Mouse (Mus musculus): ENCODE data around the gene Notch2. TPM values are rescaled to one million over a fixed set of nuclear protein-coding genes. Genes with fewer than 3 reads are reported as not detected.

The Notch2 gene
- polyA plus RNA-seq (2012; rRNA removed), result 3.7 and 4.7 TPM in 2 replicates

GRCm38 (mm10) chr3:98013401-98014281 is at the start of gene Notch2:
Notch2 (plus strand) TSS chr3:98013527.

DNA sequence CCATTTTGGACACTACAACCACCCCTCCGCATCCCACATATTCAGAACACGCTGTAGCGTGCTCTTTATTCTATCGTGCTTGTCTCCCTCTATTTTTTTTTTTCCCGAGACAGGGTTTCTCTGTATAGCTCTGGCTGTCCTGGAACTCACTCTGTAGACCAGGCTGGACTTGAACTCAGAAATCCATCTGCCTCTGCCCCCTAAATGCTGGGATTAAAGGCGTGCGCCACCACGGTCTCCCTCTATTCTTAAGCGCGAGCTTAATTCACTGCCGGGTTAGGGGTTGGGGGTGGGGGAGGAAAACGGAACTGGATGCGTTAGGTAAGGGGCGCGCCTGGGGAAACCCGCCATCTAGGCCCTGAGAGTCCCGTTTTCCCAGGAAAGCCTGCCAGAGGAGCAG is 147.0 kb downstream of the Notch2 start, which contains the start of gene Adam30:
Adam30 (plus strand) TSS at position 301 of the 400 bp plus-strand sequence.

Other genes starting within 250 kb of the Notch2 start
- gene Pde4dip, start 124.8 kb upstream of the Notch2 start, polyA plus RNA-seq (2012; rRNA removed), result 7.5 and 8.6 TPM in 2 replicates
- 29.5 and 31.3 TPM in 2 replicates for gene Sec22b, start 112.3 kb upstream of the Notch2 start, polyA plus RNA-seq (2012; rRNA removed)
- 0.01 TPM in 1 of 2 replicates, not detected in the other for gene Adam30, start 147.1 kb downstream of the Notch2 start, polyA plus RNA-seq (2012; rRNA removed)
- 0.07 and 0.13 TPM in 2 replicates for gene Reg4, start 208.6 kb downstream of the Notch2 start, polyA plus RNA-seq (2012; rRNA removed)

All from liver, embryonic 18 days (tissue).